Mouse (Mus musculus): ENCODE measurements at regions not wholly inside any gene's neighbourhood (a gene's known extent, or its start where the extent isn't known, plus 50 kb on each side); places are given as distances from the start of the nearest gene placed in this dataset.

- H3K27ac ChIP-seq (ENCODE audit: low read depth, low read length) = no peak overlapping the region
- H3K36me3 ChIP-seq (ENCODE audit: control insufficient read depth, insufficient read depth, low read length) = no peaks in the 10 kb centered on the region
- no peak overlapping the region for H3K9ac ChIP-seq (ENCODE audit: low read length)
- no peak for ATAC-seq (ENCODE audit: low FRiP score)
- WGBS = 82% methylated on average over 12 of the region's 12 CpGs
- H3K4me1 ChIP-seq (ENCODE audit: control insufficient read depth, insufficient read depth, low read length) = no peaks in the 10 kb centered on the region
- H3K4me2 ChIP-seq = no peak overlapping the region
- no peak for DNase-seq (ENCODE audit: low spot score, missing footprints)
- H3K9me3 ChIP-seq (ENCODE audit: control insufficient read depth, low read length) = no peaks in the 10 kb centered on the region
- no peak overlapping the region for H3K4me3 ChIP-seq (ENCODE audit: low read depth, low read length)
- no peaks in the 10 kb centered on the region for H3K27me3 ChIP-seq (ENCODE audit: control insufficient read depth, insufficient read depth, low read length)
Measured at GRCm38 (mm10) chr19:27066449-27067181, 149.7 kb upstream of the Vldlr start.

- ATAC-seq (ENCODE audit: low FRiP score) (no peak), DNase-seq (ENCODE audit: low spot score, missing footprints) (no peak)
- Histone ChIP-seq H3K36me3 (ENCODE audit: control insufficient read depth, insufficient read depth, low read length) (no peaks in the 10 kb centered on the region), H3K9me3 (ENCODE audit: control insufficient read depth, low read length) (no peaks in the 10 kb centered on the region), H3K27ac (ENCODE audit: low read depth, low read length) (no peak overlapping the region), H3K4me3 (ENCODE audit: low read depth, low read length) (no peak overlapping the region), H3K9ac (ENCODE audit: low read length) (no peak overlapping the region), H3K27me3 (ENCODE audit: control insufficient read depth, insufficient read depth, low read length) (no peaks in the 10 kb centered on the region), H3K4me1 (ENCODE audit: control insufficient read depth, insufficient read depth, low read length) (no peaks in the 10 kb centered on the region), H3K4me2 (no peak overlapping the region)
- 77% methylated on average over 3 of the region's 3 CpGs for WGBS
Measured at GRCm38 (mm10) chr19:27073281-27073680, 143.0 kb upstream of the Vldlr start.

GRCm38 (mm10) chr19:27075019-27075418 lies 141.3 kb upstream of the Vldlr start:
- Histone ChIP-seq H3K27ac (ENCODE audit: low read depth, low read length) (no peak overlapping the region), H3K27me3 (ENCODE audit: control insufficient read depth, insufficient read depth, low read length) (no peaks in the 10 kb centered on the region), H3K36me3 (ENCODE audit: control insufficient read depth, insufficient read depth, low read length) (no peaks in the 10 kb centered on the region), H3K4me1 (ENCODE audit: control insufficient read depth, insufficient read depth, low read length) (no peaks in the 10 kb centered on the region), H3K9me3 (ENCODE audit: control insufficient read depth, low read length) (no peaks in the 10 kb centered on the region), H3K4me3 (ENCODE audit: low read depth, low read length) (no peak overlapping the region), H3K4me2 (no peak overlapping the region), H3K9ac (ENCODE audit: low read length) (no peak overlapping the region)
- ATAC-seq (ENCODE audit: low FRiP score) (no peak), DNase-seq (ENCODE audit: low spot score, missing footprints) (no peak)
- 91% methylated on average over 5 of the region's 5 CpGs for WGBS

- DNase-seq (ENCODE audit: low spot score, missing footprints) (no peak), ATAC-seq (ENCODE audit: low FRiP score) (no peak)
- WGBS = 68% methylated on average over 4 of the region's 4 CpGs
Measured at GRCm38 (mm10) chr19:27076920-27077512, 139.3 kb upstream of the Vldlr start.

GRCm38 (mm10) chr19:27087344-27087743 lies 128.9 kb upstream of the Vldlr start:
- Histone ChIP-seq H3K4me1 (ENCODE audit: control insufficient read depth, insufficient read depth, low read length) (no peaks in the 10 kb centered on the region), H3K9me3 (ENCODE audit: control insufficient read depth, low read length) (no peaks in the 10 kb centered on the region), H3K4me2 (no peak overlapping the region), H3K9ac (ENCODE audit: low read length) (no peak overlapping the region), H3K27me3 (ENCODE audit: control insufficient read depth, insufficient read depth, low read length) (no peaks in the 10 kb centered on the region), H3K27ac (ENCODE audit: low read depth, low read length) (no peak overlapping the region), H3K4me3 (ENCODE audit: low read depth, low read length) (no peak overlapping the region), H3K36me3 (ENCODE audit: control insufficient read depth, insufficient read depth, low read length) (no peaks in the 10 kb centered on the region)
- 72% methylated on average over 2 of the region's 2 CpGs for WGBS
- DNase-seq (ENCODE audit: low spot score, missing footprints) (no peak), ATAC-seq (ENCODE audit: low FRiP score) (no peak)

More at GRCm38 (mm10) chr19:27076920-27077512, 139.3 kb upstream of the Vldlr start:
- H3K4me3 ChIP-seq (ENCODE audit: low read depth, low read length) = no peak overlapping the region
- no peaks in the 10 kb centered on the region for H3K36me3 ChIP-seq (ENCODE audit: control insufficient read depth, insufficient read depth, low read length)
- H3K4me2 ChIP-seq = no peak overlapping the region
- no peak overlapping the region for H3K27ac ChIP-seq (ENCODE audit: low read depth, low read length)
- H3K27me3 ChIP-seq (ENCODE audit: control insufficient read depth, insufficient read depth, low read length) = no peaks in the 10 kb centered on the region
- no peak overlapping the region for H3K9ac ChIP-seq (ENCODE audit: low read length)
- no peaks in the 10 kb centered on the region for H3K4me1 ChIP-seq (ENCODE audit: control insufficient read depth, insufficient read depth, low read length)
- H3K9me3 ChIP-seq (ENCODE audit: control insufficient read depth, low read length) = no peaks in the 10 kb centered on the region

GRCm38 (mm10) chr19:27087833-27088232 lies 128.5 kb upstream of the Vldlr start:
- DNase-seq (ENCODE audit: low spot score, missing footprints) (no peak), ATAC-seq (ENCODE audit: low FRiP score) (no peak)
- Histone ChIP-seq H3K9ac (ENCODE audit: low read length) (no peak overlapping the region), H3K4me3 (ENCODE audit: low read depth, low read length) (no peak overlapping the region), H3K4me2 (no peak overlapping the region), H3K36me3 (ENCODE audit: control insufficient read depth, insufficient read depth, low read length) (no peaks in the 10 kb centered on the region), H3K4me1 (ENCODE audit: control insufficient read depth, insufficient read depth, low read length) (no peaks in the 10 kb centered on the region), H3K9me3 (ENCODE audit: control insufficient read depth, low read length) (no peaks in the 10 kb centered on the region), H3K27ac (ENCODE audit: low read depth, low read length) (no peak overlapping the region), H3K27me3 (ENCODE audit: control insufficient read depth, insufficient read depth, low read length) (no peaks in the 10 kb centered on the region)
- 92% methylated on average over 5 of the region's 5 CpGs for WGBS

- no peaks in the 10 kb centered on the region for H3K27me3 ChIP-seq (ENCODE audit: control insufficient read depth, insufficient read depth, low read length)
- H3K4me1 ChIP-seq (ENCODE audit: control insufficient read depth, insufficient read depth, low read length) = no peaks in the 10 kb centered on the region
- WGBS = 91% methylated on average over 1 of the region's 1 CpGs
- H3K9me3 ChIP-seq (ENCODE audit: control insufficient read depth, low read length) = no peaks in the 10 kb centered on the region; the same call in 1 of the 2 replicates
- ATAC-seq (ENCODE audit: low FRiP score) = no peak
- H3K4me2 ChIP-seq = no peak overlapping the region
- no peak overlapping the region for H3K27ac ChIP-seq (ENCODE audit: low read depth, low read length)
- no peak overlapping the region for H3K4me3 ChIP-seq (ENCODE audit: low read depth, low read length)
- H3K9ac ChIP-seq (ENCODE audit: low read length) = no peak overlapping the region
- H3K36me3 ChIP-seq (ENCODE audit: control insufficient read depth, insufficient read depth, low read length) = no peaks in the 10 kb centered on the region
- DNase-seq (ENCODE audit: low spot score, missing footprints) = no peak
Measured at GRCm38 (mm10) chr19:27089099-27089498, 127.2 kb upstream of the Vldlr start.

GRCm38 (mm10) chr19:27091603-27092002 lies 124.7 kb upstream of the Vldlr start:
- no peaks in the 10 kb centered on the region for H3K36me3 ChIP-seq (ENCODE audit: control insufficient read depth, insufficient read depth, low read length)
- no peak for ATAC-seq (ENCODE audit: low FRiP score)
- H3K9ac ChIP-seq (ENCODE audit: low read length) = no peak overlapping the region
- H3K4me3 ChIP-seq (ENCODE audit: low read depth, low read length) = no peak overlapping the region
- DNase-seq (ENCODE audit: low spot score, missing footprints) = no peak
- 96% methylated on average over 2 of the region's 2 CpGs for WGBS
- H3K9me3 ChIP-seq (ENCODE audit: control insufficient read depth, low read length) = no peaks in the 10 kb centered on the region; the same call in 1 of the 2 replicates
- H3K4me1 ChIP-seq (ENCODE audit: control insufficient read depth, insufficient read depth, low read length) = no peaks in the 10 kb centered on the region
- no peak overlapping the region for H3K27ac ChIP-seq (ENCODE audit: low read depth, low read length)
- H3K4me2 ChIP-seq = no peak overlapping the region
- no peaks in the 10 kb centered on the region for H3K27me3 ChIP-seq (ENCODE audit: control insufficient read depth, insufficient read depth, low read length)

GRCm38 (mm10) chr19:27094777-27095478 lies 121.4 kb upstream of the Vldlr start:
- H3K9me3 ChIP-seq (ENCODE audit: control insufficient read depth, low read length) = no peaks in the 10 kb centered on the region; the same call in 1 of the 2 replicates
- ATAC-seq (ENCODE audit: low FRiP score) = no peak
- DNase-seq (ENCODE audit: low spot score, missing footprints) = no peak
- no peak overlapping the region for H3K27ac ChIP-seq (ENCODE audit: low read depth, low read length)
- no peaks in the 10 kb centered on the region for H3K36me3 ChIP-seq (ENCODE audit: control insufficient read depth, insufficient read depth, low read length)
- no peak overlapping the region for H3K9ac ChIP-seq (ENCODE audit: low read length)
- H3K4me3 ChIP-seq (ENCODE audit: low read depth, low read length) = no peak overlapping the region
- 76% methylated on average over 13 of the region's 13 CpGs for WGBS
- no peaks in the 10 kb centered on the region for H3K4me1 ChIP-seq (ENCODE audit: control insufficient read depth, insufficient read depth, low read length)
- H3K4me2 ChIP-seq = no peak overlapping the region
- H3K27me3 ChIP-seq (ENCODE audit: control insufficient read depth, insufficient read depth, low read length) = no peaks in the 10 kb centered on the region

All from midbrain, embryonic 11.5 days (tissue).